Mouse (Mus musculus) c-Kit-positive CD71-positive TER-119-positive erythroid progenitor cells, embryonic 14.5 days (primary cell): ENCODE results near the gene B3gat3.
A peak's percentile ranks its signal among the peaks of the same experiment; 100 is the strongest.

Source experiments
- DNase-seq: peaks from one replicate; pipeline ENCODE4 v3.0.0-alpha.2; 2013; ENCODE audit warnings: low spot score

The B3gat3 gene

DNA sequence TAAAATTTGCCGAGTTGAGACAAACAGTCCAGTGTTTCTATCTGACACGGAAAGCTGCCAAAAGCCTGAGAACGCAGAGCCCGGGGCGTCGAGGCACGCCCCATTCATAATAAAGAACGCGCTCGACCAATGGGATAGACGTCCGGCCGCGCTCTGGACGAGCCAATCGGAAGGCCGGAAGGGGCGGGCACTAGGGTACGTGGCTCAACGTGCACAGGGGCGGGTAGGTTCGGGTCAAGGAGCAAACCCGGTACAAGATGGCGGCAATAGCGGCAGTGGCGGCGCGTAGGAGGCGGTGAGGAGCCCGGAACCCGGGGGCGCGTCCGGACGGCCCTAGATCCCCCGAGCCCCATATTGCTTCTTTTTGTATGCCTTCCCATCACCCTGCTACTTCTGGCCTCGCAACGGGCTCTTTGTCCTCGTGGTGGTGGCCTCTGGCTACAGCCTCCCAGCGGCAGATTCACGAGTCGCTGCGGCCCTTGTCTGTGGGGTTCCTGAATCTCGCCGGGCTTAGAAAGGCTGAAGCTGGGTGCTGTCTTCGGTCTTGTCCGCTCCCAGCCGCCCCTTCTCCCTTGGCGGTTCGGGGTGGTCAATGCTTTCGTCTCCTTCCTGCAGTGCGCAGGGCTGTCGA, 22.2 kb upstream of the B3gat3 start, which contains the start of gene Ganab:
Gene Ganab, plus strand, starts transcription at position 207 of the 631 bp plus-strand sequence.
- DNase-seq, result peak; percentile 96

DNA sequence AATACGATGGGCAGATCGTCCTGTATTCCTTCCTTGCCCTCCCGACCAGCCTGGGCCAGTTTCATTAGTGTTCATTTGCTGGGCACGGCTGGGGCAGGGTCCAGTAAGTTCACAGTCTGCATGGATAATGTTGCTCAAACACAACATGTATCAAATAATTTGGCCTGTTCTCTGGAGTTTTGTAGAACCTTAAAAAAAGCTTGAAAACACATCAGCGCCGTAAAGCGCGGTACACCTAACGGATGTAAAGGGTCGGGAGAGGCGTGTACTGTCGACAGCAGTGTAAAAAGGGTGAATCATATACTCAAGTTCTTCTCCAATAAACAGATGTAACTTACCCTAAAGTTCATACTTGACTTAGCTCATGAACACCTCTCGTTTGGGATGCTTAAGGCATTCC, 21.6 kb upstream of the B3gat3 start:
- peak; percentile 50 for DNase-seq

DNA sequence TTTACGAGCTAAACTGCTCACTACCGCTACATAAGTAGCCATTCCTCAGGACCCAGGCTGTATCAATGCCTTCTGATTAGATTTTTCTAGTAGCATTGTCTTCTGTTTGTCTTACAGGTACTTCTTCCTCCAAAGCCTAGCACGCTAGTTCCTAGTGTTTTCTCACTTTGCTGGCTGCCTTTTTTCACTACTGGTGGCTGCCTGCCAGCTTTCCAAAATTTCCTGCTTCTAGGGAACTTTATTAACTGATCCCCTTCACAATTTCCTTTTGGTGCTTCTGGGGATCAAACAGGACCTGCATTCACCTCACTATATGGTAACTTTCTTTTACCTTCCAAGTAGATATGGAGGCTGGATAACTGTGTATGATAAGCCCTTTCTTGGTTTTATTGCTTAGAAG, 21.1 kb upstream of the B3gat3 start:
- DNase-seq, result no peak

DNA sequence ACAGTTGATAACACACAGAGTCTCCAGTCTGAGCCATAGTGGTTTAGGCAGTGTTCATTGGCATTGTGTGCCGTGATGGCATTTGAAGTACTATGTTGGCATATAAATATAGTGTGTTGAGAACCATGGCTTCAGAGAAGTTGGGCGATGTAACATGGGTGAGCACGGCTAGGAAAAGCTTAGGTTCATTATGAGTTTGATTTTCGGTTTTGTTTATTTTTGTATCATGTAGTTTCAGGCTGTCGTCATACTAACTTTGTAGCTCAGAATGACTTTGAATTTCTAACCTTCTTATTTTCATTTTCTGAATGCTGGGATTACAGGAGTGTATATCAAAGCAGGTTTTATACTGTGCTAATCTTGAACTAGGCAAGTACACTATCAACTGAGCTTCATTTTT, 16.8 kb upstream of the B3gat3 start:
- no peak for DNase-seq

DNA sequence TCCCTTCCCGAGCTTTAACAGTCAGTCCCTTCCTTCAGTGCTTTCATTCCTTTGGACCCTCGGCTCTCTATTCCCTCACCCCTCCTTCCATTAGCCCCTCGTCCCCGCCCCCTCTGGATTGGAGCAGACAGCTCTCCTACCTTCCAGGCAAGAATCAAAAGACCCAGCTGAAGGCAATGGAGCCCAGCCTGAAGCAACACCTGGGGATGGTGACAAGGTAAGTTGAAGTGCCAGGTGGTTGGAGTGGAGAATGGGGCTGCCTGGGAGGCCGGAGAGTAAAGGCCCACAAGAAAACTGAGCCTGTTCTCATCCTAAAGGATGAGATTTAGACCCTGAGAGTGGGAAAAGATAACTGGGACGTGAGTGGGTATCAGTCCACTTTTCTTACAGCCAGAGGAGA, 11.6 kb upstream of the B3gat3 start:
- no peak for DNase-seq

DNA sequence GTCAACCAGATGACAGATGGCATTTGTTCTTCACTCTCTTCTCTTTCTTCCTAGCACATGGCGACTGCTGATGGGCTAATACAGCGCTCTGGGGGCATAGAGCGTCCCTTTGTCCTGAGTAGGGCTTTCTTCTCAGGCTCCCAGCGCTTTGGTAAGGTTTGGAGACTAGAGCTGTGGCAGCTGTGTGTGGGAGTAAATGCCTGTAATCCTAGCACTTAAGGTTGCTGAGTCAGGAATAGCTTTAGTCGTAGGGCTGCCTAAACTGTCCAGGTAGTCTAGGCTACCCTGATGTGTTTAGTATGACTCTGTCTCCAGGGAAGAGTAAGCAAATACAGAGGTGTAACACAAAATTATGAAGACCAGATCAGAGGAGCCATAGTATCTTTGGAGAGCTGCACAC, 8.4 kb upstream of the B3gat3 start:
- no peak for DNase-seq

DNA sequence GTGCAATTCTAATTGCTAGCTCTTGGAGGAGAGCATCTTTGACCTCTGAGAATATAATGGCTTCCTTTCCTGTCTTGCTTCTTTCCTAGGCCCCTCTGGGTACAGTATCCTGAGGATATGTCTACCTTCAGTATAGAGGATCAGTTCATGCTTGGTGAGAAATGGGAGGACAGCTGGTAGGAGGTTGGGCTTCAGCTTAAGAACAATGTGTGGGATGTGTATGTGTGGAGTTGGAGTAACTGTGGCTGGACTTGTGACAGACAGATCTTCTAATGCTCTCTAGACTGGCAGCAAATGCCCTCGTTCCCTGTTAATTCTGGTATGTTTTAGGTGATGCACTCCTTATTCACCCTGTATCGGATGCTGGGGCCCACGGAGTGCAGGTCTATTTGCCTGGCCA, 6.0 kb upstream of the B3gat3 start:
- no peak for DNase-seq

DNA sequence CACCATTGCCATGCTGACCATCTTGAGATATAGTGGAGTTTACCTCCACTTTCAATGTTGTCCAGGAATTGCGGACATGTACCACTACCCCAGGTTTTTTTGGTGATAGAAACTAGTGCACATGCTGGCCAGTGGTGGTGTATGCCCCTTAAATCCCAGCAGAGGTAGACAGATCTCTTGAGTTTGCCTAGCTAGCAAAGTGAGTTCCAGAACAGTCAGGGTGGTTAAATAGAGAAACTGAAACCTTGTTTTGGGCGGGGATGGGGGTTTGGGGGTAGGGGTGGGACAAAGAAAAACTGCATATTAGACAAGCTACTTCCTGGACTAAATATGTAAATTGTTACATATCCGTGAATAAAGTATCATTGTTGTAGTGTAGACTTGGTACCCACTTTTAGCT, 1.2 kb upstream of the B3gat3 start:
- DNase-seq, result no peak

DNA sequence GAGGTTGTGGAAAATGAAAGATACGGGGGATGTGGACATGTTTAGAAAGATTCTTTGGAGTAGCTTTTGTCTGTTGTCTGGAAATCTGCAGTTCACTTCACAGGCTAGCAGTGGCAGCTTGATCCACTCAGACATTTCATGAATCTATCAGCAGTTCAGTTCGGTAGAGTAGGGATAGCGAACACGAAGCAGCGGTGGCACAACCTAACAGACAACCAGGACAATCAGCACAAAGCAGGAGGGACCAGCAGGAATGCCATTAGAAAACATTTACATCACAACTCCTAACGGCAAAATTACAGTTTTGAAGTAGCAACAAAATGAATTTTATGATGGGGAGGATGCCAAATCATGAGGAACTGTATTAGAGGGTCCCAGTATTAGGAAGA, 496 bp upstream of the B3gat3 start:
- no peak for DNase-seq

DNA sequence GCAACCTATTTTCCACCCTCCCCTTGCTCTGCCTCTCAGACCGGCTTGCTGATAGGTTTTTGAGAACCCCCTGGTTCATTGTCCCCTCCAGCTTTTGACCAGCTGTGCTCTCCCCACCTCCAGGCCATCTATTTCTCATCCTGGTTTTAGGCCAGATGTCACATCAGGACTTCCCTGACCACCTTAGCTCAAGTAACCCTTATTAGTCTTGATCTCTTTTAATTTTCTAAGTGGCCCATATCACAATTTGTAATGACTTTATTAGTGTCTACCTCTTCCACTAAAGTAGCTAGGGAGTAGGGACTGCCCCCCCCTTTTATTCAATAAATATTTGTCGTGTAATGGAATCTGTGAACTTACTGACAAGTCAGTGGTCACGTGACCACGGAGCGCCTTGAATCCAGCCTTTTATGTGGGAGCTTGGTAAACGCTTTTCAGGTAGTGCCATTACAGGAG, 690 bp downstream of the B3gat3 start:
- DNase-seq, result peak; percentile 75

DNA sequence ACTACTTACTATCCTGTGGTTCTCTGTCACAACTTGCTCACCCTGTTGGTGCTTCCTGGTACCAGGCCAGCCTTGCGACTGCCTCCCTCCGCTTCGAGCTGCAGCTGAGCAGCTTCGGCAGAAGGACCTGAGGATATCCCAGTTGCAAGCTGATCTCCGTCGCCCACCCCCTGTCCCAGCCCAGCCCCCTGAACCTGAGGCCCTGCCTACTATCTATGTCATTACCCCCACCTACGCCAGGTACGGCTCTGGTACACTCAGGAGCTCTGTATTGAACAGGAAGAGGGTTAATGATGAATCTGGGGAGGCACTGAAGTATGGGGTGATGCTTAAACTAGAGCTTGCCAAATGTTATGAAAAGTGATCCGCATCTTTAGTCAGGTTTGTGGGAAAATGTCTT, 1.6 kb downstream of the B3gat3 start:
- DNase-seq, result no peak

DNA sequence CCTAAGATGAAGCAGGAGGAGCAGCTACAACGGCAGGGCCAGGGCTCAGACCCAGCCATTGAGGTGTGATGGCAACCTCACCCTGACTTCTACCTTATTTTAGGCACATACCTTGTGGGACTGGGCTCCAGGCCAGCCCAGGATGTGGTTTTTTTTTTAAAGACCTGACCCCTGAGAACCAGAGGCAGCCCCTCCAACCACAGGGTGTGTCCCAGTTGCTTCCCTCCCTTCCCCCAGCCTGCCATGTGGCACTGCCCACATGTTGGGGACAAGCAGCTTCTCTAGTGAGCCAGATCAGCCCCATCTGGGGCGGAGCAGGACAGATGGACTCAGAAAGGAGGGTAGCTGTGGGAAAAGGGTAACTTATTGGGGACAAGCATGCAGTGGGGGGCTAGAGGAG, 6.6 kb downstream of the B3gat3 start:
- no peak for DNase-seq

DNA sequence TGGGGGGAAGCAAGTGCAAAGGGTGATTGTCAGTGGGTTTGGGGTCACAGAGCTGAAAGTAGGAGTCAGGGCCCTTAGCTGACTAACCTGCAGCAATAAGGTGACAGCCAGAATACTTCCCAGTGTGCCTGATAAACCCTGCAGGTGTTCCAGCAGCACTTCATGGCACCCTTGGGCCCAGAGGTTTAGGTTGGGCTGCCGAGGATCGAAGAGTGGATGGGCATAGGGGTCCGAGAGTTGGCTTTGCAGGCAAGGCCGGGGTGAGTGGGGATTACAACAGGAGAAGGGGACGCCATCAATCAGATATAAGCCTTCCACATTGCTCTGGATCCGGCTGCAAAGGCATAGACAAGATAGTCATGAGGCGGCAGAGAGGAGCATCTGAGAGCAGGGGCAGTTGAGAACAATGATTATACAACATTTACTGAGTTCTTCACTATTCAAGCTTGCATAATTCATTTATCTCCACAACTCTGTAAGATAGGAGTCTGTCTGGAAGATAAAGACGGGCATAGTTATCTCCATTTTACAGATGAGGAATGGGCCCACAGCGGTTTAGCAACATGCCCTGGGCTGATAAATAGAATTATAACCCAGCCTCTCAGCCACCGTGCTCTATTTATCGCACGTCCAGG, 7.8 kb downstream of the B3gat3 start:
- DNase-seq, result no peak

DNA sequence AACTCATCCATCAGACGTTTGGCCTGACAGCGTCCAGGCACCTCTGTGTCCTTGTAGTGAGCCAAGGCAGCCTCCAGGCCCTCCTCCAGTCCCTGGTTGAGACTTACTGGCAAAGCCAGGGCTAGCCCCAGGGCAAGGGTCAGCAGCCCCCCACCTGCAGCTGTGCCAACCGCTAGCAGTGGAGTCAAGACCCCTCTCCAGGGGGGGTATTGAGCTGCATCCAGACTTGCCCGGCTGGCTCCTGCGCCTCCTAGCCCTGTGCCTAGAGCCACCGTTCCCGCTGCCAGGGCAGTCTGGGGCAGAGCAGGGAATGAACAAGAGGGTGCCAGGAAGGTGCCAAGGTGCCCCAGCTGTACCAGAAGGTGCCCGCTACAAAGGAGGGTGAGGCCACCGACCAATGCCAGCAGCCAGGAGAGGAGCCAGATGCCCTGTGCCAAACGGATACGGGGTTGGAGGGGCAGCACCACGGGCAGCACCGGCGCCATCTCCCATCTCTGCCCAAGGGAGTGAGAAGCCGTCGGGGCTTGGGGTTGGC, 8.6 kb downstream of the B3gat3 start:
- no peak for DNase-seq

DNA sequence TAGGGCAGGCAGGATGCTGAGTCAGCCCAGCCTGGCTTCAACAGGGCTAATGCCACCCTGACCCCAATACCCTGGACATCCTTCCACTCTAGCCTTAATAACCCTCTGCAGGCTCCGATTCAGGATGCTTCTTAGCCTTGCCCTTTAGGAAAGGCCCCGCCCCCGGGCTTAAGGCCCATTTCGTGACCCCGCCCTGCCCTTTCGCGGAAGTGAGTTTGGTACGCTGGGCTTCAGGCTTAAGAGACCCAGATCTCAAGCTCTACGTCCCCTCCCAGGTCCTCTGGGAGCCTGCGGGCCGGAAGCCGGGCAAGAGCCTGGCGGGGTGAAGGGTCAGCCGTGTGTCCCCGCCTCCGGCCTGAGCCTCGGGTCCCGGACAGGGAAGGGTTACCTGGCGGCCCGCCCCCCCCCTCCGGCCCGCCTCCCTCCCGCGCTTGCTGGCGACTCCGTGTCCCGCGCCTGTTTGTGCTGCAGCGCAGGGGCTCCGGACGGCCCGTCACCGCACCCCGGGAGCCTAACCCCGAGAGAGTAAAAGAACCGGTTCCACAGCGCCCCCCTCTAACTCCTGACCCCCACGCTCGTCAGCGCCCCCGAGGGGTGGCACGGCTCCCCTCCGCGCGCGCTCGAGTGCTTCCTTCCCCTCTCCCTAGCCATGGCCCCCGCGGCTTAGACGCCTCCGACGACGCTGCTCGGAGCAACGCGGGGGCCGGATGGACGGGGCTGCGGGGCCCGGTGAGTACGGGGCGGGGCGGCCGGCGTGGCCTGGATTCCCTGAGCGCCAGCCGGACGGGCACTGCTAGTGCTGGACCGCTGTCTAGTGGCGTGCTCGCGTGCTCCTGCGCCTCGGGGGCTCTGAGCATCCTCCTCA, 9.3 kb downstream of the B3gat3 start, which contains the start of the genes Rom1 and Eml3:
Gene Rom1, minus strand, starts transcription at position 133 of the 865 bp plus-strand sequence.
Gene Eml3, plus strand, starts transcription at position 329 of the 865 bp plus-strand sequence.
- peak; percentile 82 for DNase-seq

DNA sequence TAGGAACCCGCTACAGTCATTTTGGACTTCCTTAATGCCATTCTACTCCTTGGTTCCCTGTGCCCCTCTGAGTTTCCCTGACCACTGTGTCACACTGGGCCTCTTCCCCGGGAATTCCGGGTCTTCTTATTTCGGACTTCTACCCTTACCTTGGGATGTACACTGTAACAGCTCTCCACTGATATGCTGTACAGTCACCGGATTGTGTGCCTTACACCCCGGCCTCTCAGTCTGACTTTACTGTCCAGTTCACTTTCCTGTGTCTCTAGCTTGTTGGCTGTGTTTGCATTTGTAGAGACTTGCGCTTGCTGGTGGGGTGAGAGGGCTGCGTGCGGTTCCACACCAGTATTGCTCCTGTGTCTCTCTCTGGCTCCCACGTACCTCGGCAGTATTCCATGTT, 9.9 kb downstream of the B3gat3 start:
- DNase-seq, result no peak

DNA sequence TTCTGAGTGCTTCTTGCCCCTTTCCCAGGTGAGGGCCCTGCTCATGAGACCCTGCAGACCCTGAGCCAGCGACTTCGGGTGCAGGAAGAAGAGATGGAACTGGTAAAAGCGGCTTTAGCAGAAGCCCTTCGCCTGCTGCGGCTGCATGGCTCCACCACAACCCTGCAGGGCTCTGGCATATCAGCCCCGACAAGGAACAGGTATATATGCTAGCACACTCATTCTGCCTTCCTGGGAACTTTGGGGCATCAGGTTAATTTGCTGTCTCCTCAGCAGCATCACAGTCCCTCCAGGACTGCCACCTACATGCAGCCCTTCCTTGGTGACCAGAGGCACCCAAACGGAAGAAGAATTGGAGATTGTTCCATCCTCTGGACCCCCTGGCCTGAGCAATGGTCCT, 10.6 kb downstream of the B3gat3 start:
- DNase-seq, result no peak

DNA sequence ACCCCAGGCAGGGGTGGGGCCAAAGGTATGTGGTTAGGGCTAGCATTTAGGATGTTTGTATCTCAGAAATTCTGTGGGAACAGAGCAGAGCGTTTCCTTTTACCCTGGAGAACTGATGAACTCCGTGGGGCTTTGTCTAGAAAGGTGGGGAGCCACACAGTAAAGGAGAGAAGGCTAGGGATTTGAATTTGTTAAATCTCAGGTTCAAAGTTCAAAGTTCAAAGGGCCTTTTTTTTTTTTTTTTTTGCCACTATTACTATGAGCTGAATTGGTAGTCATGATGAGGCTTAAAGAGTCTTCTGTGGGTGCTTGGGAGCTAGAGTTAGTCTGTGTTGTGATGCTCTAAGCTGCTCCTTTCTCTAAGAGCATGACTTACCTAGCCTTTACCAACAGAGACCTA, 16.6 kb downstream of the B3gat3 start:
- DNase-seq, result no peak

DNA sequence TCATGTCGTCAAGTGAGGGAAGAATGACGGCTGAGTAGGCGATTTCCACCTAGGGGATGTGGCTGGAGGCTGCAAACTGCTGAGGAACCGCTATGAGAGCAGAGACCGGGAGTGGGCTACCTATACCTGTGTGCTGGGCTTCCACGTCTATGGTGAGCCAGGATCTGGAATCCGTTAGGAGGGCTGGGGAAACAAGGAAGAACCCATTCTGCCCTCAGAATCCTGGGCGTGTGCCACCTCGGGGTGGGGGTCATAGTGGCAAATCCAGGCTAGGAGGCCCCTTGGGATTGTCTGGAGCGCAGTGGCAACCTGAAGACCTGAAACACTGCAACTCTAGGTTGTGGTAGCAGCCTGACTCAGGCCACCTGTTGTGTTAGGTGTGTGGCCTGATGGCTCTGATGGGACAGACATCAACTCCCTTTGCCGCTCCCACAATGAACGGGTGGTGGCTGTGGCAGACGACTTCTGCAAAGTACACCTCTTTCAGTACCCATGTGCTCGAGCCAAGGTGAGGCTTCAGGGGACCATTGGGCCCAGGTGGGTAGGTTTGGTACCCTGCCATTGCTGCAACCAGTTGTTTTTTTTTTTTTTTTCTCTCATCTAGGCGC, 20.5 kb downstream of the B3gat3 start:
- DNase-seq, result no peak

DNA sequence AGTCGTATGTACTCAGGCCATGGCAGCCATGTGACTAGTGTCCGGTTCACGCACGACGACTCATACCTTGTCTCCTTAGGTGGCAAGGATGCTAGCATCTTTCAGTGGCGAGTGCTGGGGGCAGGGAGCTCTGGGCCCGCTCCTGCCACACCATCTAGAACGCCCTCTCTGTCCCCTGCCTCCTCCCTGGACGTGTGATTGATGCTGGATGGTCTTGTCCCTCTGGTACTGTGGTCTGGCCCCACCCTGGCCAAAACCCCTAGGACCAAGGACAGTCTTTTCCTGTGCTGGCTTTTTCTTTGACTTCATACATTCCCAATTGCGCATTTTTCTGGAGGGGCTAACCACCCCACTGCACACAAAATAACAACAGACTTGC, 21.0 kb downstream of the B3gat3 start:
- no peak for DNase-seq

DNA sequence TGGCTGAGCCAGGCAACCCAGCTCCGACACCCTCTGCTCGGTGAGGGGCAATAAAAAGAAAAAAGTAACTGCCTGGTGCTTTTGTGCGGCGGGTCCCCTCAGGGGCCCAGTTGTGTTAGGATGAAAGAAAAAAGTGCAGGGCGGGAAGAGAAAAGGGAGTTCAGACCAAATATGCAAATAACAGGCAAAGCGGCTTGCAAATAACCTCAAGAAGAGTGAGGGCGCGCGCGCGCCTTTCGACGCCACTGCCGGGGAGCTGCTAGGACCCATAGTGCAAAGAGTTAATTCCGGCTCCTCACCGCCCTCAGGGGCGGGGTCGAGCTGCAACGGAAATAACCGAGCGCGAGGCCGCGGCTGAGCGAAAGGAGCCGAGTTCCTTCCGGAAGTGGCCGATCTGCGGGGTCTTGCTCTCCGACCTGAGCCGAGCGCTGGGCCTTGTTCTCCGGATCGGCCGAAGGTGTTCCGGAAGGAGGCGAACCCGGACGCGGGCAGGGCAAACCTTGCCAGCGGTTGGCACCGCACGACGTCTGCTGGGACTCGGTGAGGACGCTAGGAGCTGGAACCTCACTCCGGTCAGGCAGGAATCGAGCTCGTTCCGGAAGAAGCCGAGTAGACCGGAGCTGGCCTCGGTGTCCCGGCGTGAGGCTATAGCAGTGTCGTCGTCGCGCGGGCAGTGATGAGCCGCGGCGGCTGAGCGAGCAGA, 21.5 kb downstream of the B3gat3 start, which contains the start of gene Mta2:
Gene Mta2, plus strand, starts transcription at position 361 of the 703 bp plus-strand sequence.
- DNase-seq, result peak; percentile 95
